Mouse (Mus musculus) kidney, adult 18-20 months (tissue): ENCODE measurements around the gene Ccdc194.

Experiments
- DNase-seq: peaks from one replicate; pipeline ENCODE4 v3.0.0; 2021

Gene Ccdc194

GRCm38 (mm10) chr8:71507589-71508104 lies 17.9 kb downstream of the Ccdc194 start:
- peak; percentile 74 for DNase-seq

DNA sequence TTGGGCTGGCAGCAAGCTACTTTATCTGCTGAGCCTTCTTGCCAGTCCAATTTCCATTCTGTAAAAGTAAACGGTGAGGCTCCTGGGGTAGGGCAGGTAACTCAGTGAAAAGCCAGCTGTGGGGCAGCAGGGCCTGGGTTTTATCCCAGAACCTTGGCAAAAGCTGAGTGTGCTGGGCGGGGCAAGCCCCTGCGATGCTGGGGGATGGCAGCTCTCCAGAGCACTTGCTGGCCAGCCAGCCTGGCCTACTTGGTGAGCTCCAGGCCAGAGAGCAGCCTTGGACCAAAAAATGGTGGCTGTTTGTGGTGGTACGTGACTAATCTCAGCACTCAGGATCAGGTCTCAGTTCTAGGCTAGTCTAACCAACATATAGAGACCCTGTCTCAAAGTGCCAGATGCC lies 19.5 kb downstream of the Ccdc194 start:
- DNase-seq: no peak

DNA sequence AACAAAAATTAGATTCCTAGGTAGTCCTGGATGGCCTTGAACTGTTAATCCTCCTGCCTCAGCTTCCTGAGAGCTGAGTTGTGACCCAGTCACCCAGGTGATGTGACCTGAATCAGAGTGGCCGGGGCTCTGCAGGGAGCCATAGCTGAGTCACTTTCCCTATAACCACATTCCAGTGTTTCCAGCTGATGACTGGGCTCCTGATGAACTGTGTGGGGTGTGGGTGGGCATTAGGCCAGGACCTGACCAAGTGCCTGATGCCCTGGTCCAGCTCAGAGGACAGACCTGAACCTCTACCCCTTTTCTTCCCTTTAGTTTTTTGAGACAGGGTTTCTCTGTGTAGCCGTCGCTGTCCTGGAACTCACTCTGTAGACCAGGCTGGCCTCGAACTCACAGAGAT lies 20.2 kb downstream of the Ccdc194 start:
- no peak for DNase-seq

- DNase-seq: no peak
These were observed 21.2 kb downstream of the Ccdc194 start for GRCm38 (mm10) chr8:71504349-71504748.

GRCm38 (mm10) chr8:71498816-71499690 lies 26.5 kb downstream of the Ccdc194 start:
- DNase-seq: peak; percentile 49

DNA sequence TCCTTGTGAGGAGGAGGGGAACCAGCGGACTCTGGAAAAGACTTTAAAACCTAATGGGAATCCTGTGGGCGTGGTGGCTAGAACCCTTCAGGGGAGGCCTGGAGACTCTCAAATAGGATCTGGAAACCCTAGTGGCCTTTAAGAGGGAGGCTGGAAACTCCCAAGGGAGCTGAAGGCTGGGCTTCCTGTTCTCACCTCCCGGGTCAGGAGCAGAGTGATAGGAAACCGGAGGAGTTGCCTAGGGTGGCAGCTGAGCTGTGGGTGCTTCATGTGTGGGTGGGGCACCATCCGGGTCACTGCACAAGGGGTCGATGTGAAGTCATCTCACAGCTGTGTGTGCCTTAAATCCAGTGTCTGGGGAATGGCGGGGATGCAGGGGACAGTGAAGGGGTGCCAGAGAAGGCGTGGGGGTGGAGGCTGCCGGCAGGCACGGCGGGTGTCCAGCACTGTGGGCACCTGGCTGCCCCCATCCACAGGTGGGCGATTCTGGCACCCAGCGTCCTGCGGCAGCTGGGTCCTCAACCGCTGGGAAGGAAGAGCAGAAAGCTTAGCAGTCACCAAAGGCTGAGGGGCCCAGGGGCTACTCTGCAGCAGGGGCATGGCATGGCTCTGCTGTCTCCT lies 27.5 kb downstream of the Ccdc194 start:
- DNase-seq: peak; percentile 57

DNA sequence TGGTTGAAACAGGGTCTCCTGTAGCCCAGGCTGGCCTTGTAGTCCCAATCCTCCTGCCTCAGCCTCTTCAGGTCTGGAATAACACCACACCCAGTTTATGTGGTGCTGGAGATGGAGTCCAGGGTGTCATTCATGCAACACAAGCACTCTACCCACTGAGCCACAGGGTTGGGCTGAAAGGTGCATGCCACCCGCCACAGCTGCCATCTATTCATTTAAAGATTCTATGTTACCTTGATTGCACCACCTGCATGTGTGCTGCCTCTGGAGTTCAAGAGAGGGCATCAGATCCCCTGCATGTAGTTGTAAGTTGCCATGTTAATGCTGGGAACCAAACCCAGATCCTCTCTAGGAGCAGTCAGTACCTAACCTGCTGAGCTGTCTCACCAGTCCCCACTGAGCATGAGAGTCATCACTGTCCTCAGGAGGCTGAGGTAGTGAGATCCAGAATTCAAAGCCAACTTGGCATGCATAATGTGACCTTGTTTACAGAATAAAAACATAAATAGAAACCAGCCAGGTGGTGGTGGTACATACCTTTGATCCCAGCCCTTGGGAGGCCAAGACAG lies 28.4 kb downstream of the Ccdc194 start:
- no peak for DNase-seq

DNA sequence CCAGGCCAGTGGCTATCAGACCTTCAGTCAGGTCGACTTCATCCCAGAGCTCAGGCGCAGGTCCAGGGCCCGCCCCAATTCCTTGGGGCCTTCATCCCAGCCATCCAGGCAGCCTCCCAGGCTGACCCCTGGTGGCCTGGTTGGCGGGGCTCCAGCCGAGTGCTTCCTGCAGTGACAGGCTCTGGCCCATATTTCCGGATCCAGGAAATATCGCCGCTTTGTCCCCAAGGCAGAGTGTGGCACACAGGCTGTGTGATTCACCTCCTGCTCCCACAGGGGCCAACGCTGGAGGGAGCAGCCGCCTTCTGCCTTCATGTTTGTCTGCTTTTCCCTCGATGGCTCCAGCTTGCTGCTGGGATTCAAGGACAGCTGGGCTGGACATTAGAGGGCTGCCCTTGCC lies 29.0 kb downstream of the Ccdc194 start:
- peak; percentile 92 for DNase-seq

DNA sequence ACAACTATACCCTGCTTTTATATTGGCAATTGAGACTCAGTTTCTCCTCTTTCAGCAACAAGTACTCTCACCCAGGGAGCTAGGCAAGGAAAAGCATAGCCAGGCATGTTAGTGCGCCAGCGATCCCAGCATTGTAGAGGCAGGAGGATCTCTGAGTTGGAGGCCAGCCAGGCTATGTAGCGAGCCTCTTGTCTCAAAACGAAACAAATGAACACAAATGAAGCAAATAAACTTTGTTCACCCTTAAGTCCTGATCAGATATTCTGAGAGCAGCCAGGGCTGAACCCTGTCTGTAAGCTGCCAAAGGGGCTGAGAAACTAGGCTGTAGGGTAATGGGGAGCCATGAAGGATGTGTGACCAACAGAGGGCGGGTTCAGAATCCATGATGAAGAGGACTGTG lies 29.7 kb downstream of the Ccdc194 start:
- peak; percentile 26 for DNase-seq

- peak; percentile 89 for DNase-seq
These were observed 30.5 kb downstream of the Ccdc194 start for GRCm38 (mm10) chr8:71495039-71495438.

DNA sequence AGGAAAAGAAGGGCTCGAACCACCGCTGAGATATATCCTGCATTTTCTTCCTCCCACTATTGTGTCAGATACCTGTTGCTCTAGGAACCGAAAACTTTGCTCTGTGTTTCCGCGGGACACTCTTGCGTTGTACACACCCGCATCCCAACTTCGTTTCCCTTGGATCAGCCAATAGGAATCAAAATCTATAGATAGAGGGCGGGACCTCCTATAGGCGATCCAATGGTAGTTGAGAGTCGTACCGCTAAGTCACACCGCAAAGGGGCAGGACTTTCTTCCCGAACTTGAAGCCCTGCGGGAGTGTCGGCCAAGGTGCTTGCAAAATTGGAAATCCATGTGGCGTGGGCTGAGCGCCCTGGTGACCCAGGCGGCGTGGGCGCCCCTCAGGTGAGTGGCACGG lies 37.1 kb downstream of the Ccdc194 start:
- DNase-seq: peak; percentile 86

DNA sequence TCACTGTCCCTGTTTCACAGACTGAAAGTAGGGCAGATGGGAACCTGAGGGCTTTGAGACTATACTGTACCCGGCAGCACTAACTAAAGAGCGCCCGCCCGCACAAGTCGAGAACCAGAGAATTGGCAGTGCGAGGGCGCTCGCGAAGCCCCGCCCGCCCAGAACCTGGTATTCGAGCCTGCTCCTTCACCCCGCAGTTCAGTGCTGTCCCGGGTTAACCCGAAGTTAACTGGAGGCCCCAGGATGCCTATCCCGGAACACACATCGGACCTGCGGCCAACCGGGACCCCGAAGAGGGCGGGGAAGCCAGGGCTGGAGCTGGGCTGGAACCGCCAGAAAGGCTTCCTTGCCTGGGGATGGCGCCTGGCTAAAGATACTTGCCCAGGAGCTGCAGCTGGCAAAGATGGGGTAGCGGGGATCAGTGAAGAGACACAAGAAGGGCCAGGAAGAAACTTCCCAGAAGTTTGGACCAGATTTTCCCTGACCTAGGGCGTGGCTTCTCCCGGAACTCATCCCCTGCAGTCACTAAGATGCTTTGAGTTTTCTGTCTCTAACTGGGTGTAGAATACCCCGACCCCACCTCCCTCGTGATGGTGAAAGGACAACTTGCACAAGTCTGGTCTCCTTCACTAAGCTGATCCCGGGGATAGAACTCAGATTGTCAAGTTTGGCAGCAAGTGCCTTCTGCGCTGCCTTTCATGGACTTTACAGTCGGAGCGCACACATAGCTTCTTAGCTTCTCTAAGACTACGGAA lies 37.6 kb downstream of the Ccdc194 start, which contains the start of gene Gtpbp3:
Gtpbp3 (plus strand) TSS at position 413 of the 755 bp plus-strand sequence.
- peak; percentile 90 for DNase-seq

- DNase-seq: peak; percentile 28
These were observed 39.4 kb downstream of the Ccdc194 start for GRCm38 (mm10) chr8:71486136-71486529.

GRCm38 (mm10) chr8:71485142-71486135 lies 40.1 kb downstream of the Ccdc194 start, which contains the start of gene Ano8:
Gene Ano8, minus strand, starts transcription at chr8:71485963.
- DNase-seq: peak; percentile 84

DNA sequence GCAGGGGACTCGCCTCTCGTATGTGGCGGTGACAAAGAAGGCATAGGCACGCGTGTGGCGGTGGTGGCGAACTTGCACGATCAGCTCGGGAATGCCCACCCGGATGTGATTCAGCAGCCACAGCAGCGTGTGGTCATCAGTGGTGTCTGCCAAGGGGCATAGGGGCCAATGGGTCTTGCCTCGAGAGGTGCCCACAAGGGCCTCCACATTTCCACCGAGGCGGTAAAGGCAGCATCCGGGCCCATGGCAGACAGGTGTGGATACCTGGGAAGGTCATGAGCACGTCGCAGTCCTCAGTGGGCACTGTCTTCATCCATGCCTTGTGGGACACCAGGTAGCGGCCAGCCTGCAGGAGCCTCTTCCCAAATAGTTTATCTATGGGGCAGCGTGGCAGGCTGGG lies 40.8 kb downstream of the Ccdc194 start:
- DNase-seq: no peak

GRCm38 (mm10) chr8:71483932-71484331 lies 41.6 kb downstream of the Ccdc194 start:
- peak; percentile 42 for DNase-seq

DNA sequence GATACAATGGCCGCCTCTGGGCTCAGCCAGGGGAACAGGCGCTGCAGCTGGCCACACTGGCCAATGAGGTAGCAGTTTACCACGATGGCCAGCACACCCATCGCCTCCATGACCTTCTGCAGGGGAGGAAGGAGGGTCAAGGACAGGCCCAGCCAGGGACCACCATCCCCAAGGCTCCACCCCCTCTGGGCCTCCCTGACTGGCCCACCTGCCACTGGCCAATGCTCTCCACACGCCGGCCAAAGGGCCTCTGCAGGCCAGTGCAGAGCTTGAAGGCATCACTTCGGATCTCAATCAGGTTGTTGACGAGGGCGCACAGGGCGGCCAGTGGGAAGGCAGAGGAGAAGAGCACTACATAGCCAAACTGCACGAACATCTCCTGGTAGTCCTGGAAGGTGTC lies 46.6 kb downstream of the Ccdc194 start:
- DNase-seq: no peak

- no peak for DNase-seq
These were observed 48.2 kb downstream of the Ccdc194 start for GRCm38 (mm10) chr8:71477196-71477845.

DNA sequence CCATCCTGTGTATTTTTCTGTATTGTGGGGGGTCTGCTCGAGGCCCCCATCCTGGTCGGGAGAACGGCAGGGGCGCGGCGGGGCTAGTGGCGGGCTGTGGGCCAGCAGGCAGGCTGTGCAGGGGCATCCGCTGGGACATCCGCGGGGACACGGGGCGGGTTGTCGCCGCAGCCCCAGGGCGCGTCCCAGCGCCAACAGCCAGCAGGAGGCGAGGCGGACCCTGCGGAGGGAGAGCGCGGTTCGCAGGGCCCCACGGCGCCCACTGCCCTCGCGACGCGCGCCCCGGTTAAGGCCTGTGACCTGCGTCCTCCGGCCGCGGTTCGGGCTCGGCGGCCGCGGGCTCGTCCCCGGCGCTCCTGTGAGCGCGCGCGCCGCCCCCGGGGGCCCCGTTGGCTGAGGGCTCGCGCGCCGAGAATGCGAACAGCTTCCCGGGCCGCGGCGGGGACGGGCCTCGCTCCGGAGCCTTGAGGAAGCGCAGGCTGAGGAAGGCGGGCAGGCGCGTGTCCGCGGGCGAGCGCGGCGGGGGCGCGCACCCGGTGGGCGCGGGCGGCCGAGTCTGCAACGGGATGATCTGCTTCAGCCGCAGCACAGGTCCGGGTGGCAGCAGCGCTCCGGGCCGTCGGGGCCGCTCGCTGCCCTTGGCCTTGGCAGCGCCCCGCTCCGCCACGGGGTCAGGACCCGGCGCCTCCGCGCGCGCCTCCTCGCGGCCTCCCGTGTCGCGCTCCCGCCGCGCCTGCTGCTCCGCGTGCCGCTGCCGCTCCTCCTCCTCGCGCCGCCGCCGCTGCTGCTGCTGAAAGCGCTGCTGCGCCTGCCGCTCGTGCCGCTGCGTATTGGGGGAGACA lies 49.2 kb downstream of the Ccdc194 start:
- DNase-seq: peak; percentile 85

DNA sequence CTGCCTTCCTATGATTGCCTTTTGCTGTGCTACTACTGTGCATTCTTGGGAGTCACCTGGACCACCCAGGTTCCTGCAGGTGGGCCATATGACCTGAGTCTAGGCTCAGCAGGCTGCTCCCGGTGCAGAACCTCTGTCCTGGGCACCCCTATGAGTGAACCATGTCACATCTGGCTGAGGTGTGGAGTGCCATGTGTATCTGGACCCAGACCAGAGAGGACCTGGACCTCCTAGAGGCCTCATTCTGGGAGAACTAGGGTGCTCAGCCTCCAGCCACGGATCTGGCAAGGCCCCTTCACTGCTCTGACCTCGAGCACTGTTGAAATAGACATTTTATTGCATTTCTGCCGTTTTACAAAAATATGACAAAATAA lies 49.8 kb downstream of the Ccdc194 start:
- no peak for DNase-seq
